Mouse (Mus musculus) heart, postnatal 0 days (tissue): ENCODE data around the gene Mycbpap.

ENCODE experiments used
- CTCF ChIP-seq: IDR thresholded peaks from 2 replicates; pipeline ENCODE4 v1.5.1; 2016; ENCODE audit warnings: antibody characterized with exemption, control low read depth, low read depth
- EP300 ChIP-seq: IDR thresholded peaks from 2 replicates; pipeline ENCODE4 v1.6.1; 2016; ENCODE audit warnings: antibody characterized with exemption, low read depth

DNA sequence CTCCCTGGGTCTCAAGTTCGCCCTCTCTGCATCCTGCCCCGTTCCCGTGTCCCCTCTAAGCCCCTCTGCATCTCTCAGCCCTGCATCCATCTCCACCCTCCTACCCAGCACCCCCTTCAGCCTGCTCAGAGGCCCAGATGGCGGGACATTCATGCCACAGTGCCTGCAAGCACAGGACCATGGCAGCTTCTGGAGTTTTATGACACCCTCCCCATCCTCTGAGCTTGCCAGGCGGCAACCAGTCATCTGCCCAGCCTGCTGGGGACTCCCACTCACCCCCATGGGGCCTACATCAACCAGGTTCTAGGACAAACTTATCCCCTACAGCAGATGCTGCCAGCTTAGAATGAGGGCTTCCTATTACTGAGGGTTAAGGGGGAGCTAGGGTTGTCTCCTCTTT, 66.8 kb downstream of the Mycbpap start:
- TF ChIP-seq CTCF: no peak
- no peak for TF ChIP-seq EP300
